Mouse (Mus musculus) G1E (cell line): ENCODE results near the gene Dop1b. TPM values are rescaled to one million over a fixed set of nuclear protein-coding genes. Genes with fewer than 3 reads are reported as not detected.
"Not testable (repeated sequence)": the region's sequence is repeated elsewhere in the genome, so short reads cannot be mapped to it uniquely, and the experiment has no call there.

Source experiments
- ATAC-seq: 2 replicates; pipeline ENCODE4 v1.8.0; 2016; ENCODE audit warnings: mild to moderate bottlenecking; ENCODE audit not compliant: insufficient number of reproducible peaks, poor library complexity, low FRiP score, severe bottlenecking; ENCODE audit errors: extremely low read depth
- DNase-seq: peaks from one replicate; pipeline ENCODE4 v3.0.0; 2012; ENCODE audit warnings: low spot score
- H3K27me3 ChIP-seq: 2 replicates; pipeline ENCODE4 v1.6.1; 2012; ENCODE audit warnings: mild to moderate bottlenecking, low read length, inconsistent platforms; ENCODE audit not compliant: insufficient read depth
- H3K36me3 ChIP-seq: replicated peaks from 2 replicates; pipeline ENCODE3; 2012; ENCODE audit warnings: mild to moderate bottlenecking, inconsistent platforms
- H3K4me1 ChIP-seq: 2 replicates; pipeline ENCODE4 v1.6.1; 2012; ENCODE audit warnings: low read depth, low read length, inconsistent platforms, mixed read lengths; ENCODE audit not compliant: insufficient read depth
- H3K4me3 ChIP-seq: 2 replicates; pipeline ENCODE4 v1.5.1; 2012; ENCODE audit warnings: low read depth, mild to moderate bottlenecking, inconsistent platforms, low read length, moderate library complexity, mixed read lengths
- H3K9me3 ChIP-seq: replicated peaks from 2 replicates; pipeline ENCODE4 v1.6.1; 2012; ENCODE audit warnings: inconsistent platforms
- CTCF ChIP-seq: IDR thresholded peaks from 2 replicates; pipeline ENCODE4 v1.5.1; 2012; ENCODE audit warnings: low read depth, low read length, inconsistent platforms, mixed read lengths
- GATA1 ChIP-seq: IDR thresholded peaks from 2 replicates; pipeline ENCODE4 v1.6.1; 2012; ENCODE audit warnings: borderline replicate concordance, low read length, inconsistent platforms, mixed read lengths
- GATA2 ChIP-seq: IDR thresholded peaks from 2 replicates; pipeline ENCODE4 v1.6.1; 2012; ENCODE audit warnings: low read depth, low read length, inconsistent platforms, borderline replicate concordance
- POLR2AphosphoS5 ChIP-seq: IDR thresholded peaks from 2 replicates; pipeline ENCODE4 v1.6.1; 2012; ENCODE audit warnings: low read depth, low read length, inconsistent platforms; ENCODE audit not compliant: insufficient replicate concordance
- TAL1 ChIP-seq: conservative IDR thresholded peaks from 2 replicates; pipeline ENCODE4 v1.6.1; 2012; ENCODE audit warnings: low read depth, low read length, inconsistent platforms, mixed read lengths
- polyA plus RNA-seq: library from polyadenylated mRNA; stranded (reverse); fragments of >175 nt; gene quantifications from 2 replicates; pipeline ENCODE4 v1.2.3, GENCODE M21; 2012
- total RNA-seq, 2 experiments: library from RNA; stranded (forward) in 1 of 2; stranded (reverse) in 1 of 2; fragments of 200-1000 nt in 1 of 2; fragments of >200 nt in 1 of 2; fragmentation: Nextera tagmentation in 1 of 2; gene quantifications; 2 replicates each; pipeline ENCODE4 v1.2.3; 2014 to 2017

Gene Dop1b
- 1.3 and 3.2 TPM in 2 replicates for total RNA-seq (2014; fragmentation: Nextera tagmentation)
- 1.6 and 1.8 TPM in 2 replicates for total RNA-seq (2017)
- 1.2 and 1.4 TPM in 2 replicates for polyA plus RNA-seq

DNA sequence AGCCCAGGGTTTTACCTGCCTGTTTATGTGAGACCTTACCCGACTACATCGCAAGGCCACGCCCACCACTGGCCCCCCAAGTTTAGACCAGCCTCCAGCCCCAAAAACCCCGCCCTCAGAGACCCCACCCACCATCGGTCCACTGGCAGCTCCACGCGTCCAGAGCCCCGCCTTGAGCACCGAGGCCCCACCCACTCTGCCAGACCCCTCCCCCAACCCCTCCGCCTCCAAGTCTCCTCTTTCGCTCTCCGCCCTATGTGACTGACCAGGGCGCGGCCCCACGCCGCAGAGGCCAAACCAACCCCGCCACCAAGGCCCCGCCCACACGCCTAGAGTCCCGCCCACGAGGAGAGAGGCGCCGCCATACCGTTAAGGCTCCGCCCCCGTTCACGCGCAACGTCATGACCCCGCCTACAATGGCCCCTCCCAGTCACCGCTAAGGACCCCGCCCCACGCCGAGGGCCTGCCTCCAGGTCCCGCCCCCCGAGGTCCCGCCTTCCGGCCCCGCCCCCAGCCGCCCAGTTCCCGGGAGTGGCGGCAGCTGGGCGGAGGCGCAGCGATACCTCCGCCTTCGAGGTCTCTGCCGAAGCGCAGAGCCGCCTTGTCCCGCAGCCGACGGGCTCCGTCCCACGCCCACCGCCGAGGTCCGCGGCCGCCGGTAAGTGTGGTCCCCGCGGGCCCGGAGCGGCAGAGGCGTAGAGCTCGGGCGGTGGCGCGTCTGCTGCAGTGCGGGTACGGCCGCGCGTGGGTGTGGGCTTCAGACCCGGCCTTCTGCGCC is at the start of gene Dop1b:
Gene Dop1b, plus strand, starts transcription at position 494 of the 778 bp plus-strand sequence.
- TF ChIP-seq GATA2 = no peak
- no peak for TF ChIP-seq POLR2AphosphoS5
- no peak for TF ChIP-seq TAL1
- no peak for TF ChIP-seq CTCF
- no peak for TF ChIP-seq GATA1
- H3K9me3 ChIP-seq = no peaks in the 10 kb centered on the region; the same call in none of the 2 replicates
- DNase-seq = peak; percentile 83
- H3K36me3 ChIP-seq = no peaks in the 10 kb centered on the region
- peaks cover 18% of the 10 kb centered on the region for H3K4me1 ChIP-seq
- peaks cover 22% of the 10 kb centered on the region for H3K27me3 ChIP-seq
- peak; percentile 89 for ATAC-seq
- peak within 1 kb of the TSS; percentile 74 for H3K4me3 ChIP-seq

DNA sequence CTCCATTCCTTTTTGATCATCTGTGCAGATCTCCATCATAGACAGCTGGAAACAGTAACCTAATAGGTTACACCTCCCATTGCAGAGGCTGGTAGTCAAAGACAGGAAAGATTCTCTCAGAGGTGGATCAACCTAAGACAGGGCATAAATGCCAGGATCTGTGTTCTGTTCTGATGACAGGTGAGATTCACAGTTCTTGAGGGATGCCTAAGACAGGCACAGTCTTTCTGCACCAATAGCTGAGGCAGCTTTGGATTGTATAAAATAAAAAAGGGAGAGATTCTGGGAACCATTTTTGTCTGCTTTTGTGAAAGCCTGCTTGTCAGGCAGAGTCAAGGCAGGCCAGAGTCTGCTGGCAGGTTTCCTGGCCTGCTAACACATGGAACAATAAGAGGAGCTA is 43.7 kb upstream of the Dop1b start:
- no peaks in the 10 kb centered on the region for H3K36me3 ChIP-seq
- peaks cover 6% of the 10 kb centered on the region for H3K9me3 ChIP-seq
- no peaks in the 10 kb centered on the region for H3K27me3 ChIP-seq
- no peaks in the 10 kb centered on the region for H3K4me1 ChIP-seq
- no peak for ATAC-seq
- no peak for DNase-seq
- H3K4me3 ChIP-seq = no peak overlapping the region
- TF ChIP-seq GATA1 (no peak), POLR2AphosphoS5 (no peak), CTCF (no peak), GATA2 (no peak), TAL1 (no peak)

DNA sequence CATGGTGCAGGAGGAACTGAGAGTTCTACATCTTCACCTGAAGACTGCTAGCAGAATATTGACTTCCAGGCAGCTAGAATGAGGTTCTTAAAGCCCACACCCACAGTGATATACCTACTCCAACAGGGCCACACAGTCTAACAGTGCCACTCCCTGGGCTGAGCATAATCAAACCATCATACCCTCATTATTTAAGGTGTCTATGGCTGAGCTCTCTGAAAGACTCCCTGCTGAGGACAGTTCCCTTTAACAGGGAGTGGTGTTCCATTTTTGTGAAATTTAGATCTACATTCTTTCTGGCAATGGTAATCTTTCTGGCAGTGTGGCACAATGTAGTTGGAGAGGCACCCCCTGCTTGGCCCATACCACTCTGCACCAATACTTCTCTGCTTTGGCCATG is 42.2 kb upstream of the Dop1b start:
- Histone ChIP-seq H3K4me1 (no peaks in the 10 kb centered on the region), H3K9me3 (peaks cover 6% of the 10 kb centered on the region), H3K4me3 (no peak overlapping the region), H3K27me3 (no peaks in the 10 kb centered on the region), H3K36me3 (no peaks in the 10 kb centered on the region)
- ATAC-seq = no peak
- TF ChIP-seq GATA2 (no peak), TAL1 (no peak), CTCF (no peak), POLR2AphosphoS5 (no peak), GATA1 (no peak)
- DNase-seq = no peak

DNA sequence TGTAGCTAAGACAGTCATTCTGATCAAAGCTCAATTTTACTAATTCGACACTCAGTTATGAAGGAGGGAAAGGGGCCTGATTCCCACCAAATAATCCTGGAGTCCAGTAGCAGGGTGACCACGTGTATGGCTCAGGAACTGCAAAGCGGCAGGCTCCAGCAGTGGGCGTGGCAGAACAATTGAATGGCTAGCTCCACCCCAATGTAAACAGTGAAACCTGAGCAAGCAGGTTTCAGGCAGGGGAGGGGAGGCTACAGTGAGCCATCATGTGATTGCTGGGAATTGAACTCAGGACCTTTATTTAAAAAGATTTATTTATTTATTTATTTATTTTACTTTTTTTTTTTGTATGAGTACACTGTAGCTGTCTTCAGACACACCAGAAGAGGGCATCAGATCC is 41.2 kb upstream of the Dop1b start:
- not testable (repeated sequence) for DNase-seq, H3K4me3 ChIP-seq, ATAC-seq, H3K27me3 ChIP-seq, H3K36me3 ChIP-seq, H3K4me1 ChIP-seq, H3K9me3 ChIP-seq

DNA sequence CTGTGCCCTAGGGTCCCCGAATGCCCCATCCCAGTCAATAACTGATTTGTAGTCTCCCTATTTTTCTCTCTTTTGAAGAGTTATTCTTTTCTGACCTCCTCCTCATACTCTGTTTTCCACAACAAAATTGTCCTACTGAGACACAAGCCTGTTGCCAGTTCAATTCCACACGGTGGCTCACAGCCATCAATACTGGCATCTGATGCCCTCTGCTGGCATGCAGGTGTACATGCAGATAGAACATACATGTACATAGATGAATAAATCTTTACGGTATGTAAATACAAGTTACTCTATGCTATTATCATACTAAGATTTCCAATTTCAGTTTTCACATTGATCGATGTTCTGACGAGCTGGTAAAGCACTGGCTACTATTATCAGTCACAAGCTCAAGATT is 40.6 kb upstream of the Dop1b start:
- TF ChIP-seq GATA1 = no peak
- no peak for TF ChIP-seq POLR2AphosphoS5
- no peak for TF ChIP-seq CTCF
- no peak for TF ChIP-seq GATA2
- TF ChIP-seq TAL1 = no peak
- no peaks in the 10 kb centered on the region for H3K36me3 ChIP-seq
- no peaks in the 10 kb centered on the region for H3K27me3 ChIP-seq
- peaks cover 6% of the 10 kb centered on the region for H3K9me3 ChIP-seq
- H3K4me1 ChIP-seq = no peaks in the 10 kb centered on the region
- DNase-seq (no peak), ATAC-seq (no peak)
- no peak overlapping the region for H3K4me3 ChIP-seq

DNA sequence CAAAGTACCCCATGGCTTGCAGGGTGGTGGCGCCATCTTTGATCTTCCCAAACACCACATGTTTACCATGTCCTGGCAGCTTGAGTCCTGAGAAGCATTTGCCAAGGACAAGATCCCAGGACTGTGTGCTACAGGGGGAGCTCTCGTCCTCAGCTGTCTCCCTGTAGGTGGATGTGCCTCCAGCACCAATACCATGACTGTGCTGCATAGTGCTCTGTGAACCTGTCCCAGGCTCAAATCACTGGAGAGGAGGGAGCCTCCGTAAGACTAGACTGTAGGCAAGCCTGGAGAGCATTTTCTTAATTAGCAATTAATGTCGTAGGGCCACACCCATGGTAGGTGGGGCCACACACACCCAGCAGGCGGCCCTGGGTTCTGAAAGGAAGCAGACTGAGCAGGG is 35.3 kb upstream of the Dop1b start:
- Histone ChIP-seq H3K9me3 (no peaks in the 10 kb centered on the region), H3K4me3 (no peak overlapping the region), H3K4me1 (no peaks in the 10 kb centered on the region), H3K27me3 (no peaks in the 10 kb centered on the region; the same call in 1 of the 2 replicates), H3K36me3 (no peaks in the 10 kb centered on the region)
- no peak for TF ChIP-seq TAL1
- no peak for TF ChIP-seq GATA2
- no peak for TF ChIP-seq CTCF
- ATAC-seq (no peak), DNase-seq (no peak)

DNA sequence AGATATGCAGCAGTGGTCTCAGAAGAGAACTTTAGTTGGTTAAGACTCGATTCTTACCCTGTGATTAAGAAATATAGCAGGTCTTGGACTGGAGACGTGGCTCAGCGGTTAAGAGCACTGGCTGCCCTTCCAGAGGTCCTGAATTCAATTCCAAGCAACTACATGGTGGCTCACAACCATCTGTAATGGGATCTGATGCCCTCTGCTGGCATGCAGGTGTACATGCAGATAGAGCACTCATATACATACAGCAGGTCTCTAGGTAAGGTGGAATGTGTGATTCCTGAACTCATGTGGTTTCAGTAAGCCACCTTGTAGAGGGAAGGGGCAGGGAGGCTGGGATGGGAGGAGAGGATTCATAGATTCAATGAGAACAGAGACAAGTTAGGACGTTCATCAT is 33.5 kb upstream of the Dop1b start:
- ATAC-seq (no peak), DNase-seq (no peak)
- peaks cover 3% of the 10 kb centered on the region for H3K9me3 ChIP-seq
- H3K36me3 ChIP-seq = no peaks in the 10 kb centered on the region
- H3K4me1 ChIP-seq = no peaks in the 10 kb centered on the region; the same call in 1 of the 2 replicates
- peaks cover 12% of the 10 kb centered on the region for H3K27me3 ChIP-seq
- TF ChIP-seq CTCF (no peak), TAL1 (no peak), GATA1 (no peak), GATA2 (no peak), POLR2AphosphoS5 (no peak)
- H3K4me3 ChIP-seq = no peak overlapping the region
